Mouse (Mus musculus) layer of hippocampus, adult 2 months (tissue): ENCODE data around the gene Setd3. TPM values are rescaled to one million over a fixed set of nuclear protein-coding genes. Genes with fewer than 3 reads are reported as not detected.

Experiments used
- DNase-seq, 2 experiments: peaks; one replicate each; pipeline ENCODE4 v3.0.0; 2022; ENCODE audit warnings: low spot score in 2 of 2
- H3K27ac ChIP-seq: fragments of 200-600 bp; 2 replicates; pipeline ENCODE4 v1.8.1; 2022
- H3K4me3 ChIP-seq: fragments of 200-600 bp; 2 replicates; pipeline ENCODE4 v1.8.1; 2022; ENCODE audit warnings: mild to moderate bottlenecking
- CTCF ChIP-seq: fragments of 200-600 bp; conservative IDR thresholded peaks from 2 replicates; pipeline ENCODE4 v1.8.1; 2022; ENCODE audit warnings: antibody characterized with exemption, mild to moderate bottlenecking, moderate library complexity
- total RNA-seq, 2 experiments: library from RNA; stranded (reverse); gene quantifications; 2 replicates each; pipeline ENCODE4 v1.2.3; 2021

The Setd3 gene
- total RNA-seq, 2 experiments from 2014 or later: 148 to 154 TPM

DNA sequence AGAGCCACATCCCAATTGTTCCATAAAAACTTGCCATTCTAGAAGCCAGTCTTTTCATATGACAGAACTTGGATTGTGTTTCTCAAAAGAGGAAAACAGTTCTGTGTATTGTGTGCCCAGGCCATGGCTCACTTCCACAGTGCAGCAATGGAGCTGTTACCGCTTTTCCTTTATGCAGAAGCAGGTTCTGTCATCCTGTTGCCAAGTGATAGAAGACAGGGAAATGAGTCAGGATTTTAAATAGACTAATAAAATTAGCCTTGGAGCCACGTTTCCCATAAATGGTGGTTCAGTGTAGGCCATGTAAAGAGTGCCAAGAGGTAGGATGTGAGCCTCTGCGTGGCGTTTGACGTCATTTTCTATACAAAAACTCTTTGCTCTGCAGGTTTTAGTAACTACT, 14.8 kb upstream of the Setd3 start:
- Histone ChIP-seq H3K27ac (peak overlapping the region; percentile 87), H3K4me3 (no peak overlapping the region)
- TF ChIP-seq CTCF: no peak
- peak; percentile 41 to 71 for DNase-seq

DNA sequence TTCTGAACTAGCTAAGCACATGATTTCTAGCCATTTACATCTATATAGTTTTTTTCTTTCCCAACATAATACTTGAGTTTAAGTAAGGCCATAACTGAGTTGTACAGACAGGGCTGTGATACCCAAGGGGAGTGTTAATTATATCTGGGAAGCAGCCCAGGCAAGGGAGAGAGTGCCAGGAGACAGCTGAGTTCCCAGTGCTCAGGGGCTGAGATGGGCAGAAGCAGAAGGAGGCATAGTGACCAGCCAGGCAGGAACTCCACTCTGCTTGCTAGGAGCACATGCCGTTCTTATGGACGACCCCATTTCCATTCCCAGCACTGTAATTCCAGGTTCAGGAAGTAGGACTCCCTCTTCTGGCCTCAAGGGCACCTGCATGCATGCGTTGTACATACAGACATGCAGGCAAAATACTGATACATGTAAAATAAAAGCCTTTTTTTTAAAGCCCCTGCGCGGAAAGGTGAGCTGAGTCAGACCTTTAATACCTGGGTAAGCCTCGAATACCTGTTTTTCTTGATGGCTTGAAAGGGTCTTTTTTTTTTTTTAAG, 8.5 kb upstream of the Setd3 start:
- TF ChIP-seq CTCF: peak; percentile 48
- Histone ChIP-seq H3K4me3 (no peak overlapping the region), H3K27ac (no peak overlapping the region)
- no peak for DNase-seq

DNA sequence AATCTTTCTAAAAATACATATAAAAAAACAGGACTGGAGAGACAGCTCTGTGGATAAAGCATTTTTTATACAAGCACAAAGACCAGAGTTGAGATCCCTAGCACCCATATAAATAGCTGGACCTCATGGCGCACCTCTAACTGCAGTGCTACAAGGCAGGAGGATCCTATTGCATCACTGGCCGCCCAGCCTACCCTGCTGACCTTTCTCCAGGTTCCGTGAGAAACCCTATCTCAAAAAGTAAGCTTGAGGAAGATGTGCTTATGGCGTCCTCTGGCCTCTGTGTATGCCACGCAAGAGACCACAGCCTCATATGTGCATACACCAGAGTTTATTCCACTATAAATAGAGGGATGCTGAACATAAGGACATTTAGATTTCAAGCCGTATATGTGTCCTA, 2.6 kb upstream of the Setd3 start:
- no peak for DNase-seq
- no peak for TF ChIP-seq CTCF
- Histone ChIP-seq H3K27ac (no peak overlapping the region), H3K4me3 (no peak overlapping the region)

DNA sequence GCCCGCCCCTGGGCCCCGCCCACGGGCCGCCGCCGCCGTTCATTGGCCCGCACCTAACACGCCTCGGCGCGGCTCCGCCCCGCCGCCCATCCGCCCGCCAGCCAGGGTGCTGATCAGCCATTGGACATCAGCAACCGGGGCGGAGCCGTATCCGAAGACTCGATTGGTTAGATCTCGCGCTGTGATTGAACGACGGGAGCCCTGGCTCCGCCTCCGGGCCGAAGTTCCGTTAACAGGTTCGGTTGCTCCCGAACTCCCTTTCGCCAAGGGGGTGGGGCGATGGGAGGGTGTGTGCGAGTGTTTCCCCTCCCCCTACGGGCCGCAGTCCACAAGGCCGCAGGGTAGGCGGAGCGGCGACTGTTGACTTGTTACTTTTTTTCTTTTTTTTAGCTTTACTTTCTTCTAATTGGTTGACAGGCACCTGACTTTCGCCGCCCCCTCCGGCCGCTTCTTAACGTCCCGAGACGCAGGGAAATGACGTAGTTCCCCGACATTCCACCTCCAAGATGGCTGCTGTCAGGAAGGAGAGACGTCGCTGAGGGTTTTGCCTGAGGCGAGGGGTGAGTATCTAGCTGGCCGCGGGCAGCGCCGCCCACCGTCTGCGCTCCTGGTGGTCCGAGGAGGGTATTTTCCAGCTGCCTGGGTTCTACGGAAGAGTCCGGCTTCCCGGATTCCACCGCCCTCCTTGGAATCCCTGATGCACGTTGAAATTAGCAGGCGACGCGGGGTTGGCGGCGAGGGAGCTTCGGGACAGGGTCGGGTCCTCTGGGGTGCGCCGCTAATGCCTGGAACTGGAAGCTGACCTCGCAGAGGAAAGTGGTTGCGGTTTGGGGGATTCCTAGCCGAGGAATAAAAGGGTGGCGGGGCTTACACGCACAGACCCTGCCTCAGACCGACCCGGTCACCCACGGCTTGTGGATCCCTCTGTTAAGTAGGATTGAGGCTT, 480 bp upstream of the Setd3 start, which contains the start of gene Ccnk:
Ccnk (plus strand) TSS at position 259 of the 946 bp plus-strand sequence.
- Histone ChIP-seq H3K27ac (peak within 1 kb of the TSS; percentile 94), H3K4me3 (peak within 1 kb of the TSS; percentile 93)
- peak; percentile 96 to 99 for DNase-seq
- peak; percentile 52 for TF ChIP-seq CTCF

DNA sequence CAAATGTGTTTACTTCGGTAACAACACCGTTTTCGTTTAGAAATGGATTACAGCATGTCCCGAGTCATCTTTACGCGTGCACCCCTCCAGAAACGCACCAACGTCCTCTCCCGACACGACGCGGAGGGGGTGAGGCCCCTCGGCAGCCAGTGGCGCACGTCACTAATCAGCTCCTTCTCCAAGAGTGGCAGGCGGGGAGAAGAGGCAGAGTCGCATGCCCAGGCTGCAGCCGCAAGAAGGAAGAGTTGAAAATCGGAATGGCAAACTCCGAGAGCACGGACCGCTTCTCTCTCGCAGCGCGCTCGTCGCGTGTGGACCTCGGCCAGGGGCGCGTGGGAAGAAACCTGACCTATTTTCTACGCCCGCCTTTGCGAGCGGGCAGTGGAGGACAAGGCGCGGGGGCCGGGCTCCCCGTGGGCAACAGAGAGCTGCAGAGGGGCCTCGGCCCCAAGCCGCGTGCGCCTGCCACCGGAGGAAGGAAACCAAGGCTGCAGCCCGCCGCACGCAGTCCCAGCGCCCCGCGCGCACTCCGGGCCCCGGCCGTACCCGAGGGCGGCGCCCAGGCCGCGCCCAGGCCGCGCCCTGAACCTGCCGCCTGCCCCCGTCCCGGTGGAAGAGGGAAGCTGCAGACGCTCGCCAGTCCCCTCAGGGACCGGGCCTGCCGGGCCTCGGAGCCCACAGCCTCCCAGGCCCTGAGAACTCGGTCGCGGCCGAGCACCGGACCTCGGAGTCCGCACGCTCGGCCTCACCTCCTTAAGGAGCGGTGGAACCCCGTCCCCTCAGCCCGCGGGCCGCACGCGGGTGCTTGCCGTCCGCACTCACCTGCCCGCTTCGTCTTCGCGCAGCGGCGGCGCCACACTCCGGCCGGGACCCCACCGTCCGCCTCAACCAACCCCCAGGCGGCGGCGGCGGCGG, 526 bp downstream of the Setd3 start:
- Histone ChIP-seq H3K27ac (peak overlapping the region; percentile 94), H3K4me3 (peak overlapping the region; percentile 88)
- no peak; the same call in 1 of the 2 replicates for TF ChIP-seq CTCF
- DNase-seq: peak; percentile 59 to 66

DNA sequence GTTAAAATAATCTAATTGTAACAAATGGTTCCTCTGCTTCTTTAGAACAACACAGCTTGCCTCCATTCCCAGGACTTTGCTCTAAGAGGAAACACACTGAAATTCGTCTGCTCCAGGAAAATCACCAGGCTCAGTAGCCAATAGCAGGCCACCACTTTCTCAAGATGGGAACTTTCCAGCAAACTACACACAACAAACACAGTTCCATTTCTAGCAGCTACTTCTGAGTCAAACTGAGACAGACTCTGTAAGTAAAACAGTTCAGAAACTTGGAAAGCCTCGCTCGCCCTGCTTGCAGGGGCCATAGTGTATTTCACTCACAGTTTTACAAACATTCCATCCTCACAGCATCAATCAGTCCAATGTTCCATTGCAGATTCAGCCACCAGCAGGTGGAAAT, 2.7 kb downstream of the Setd3 start:
- Histone ChIP-seq H3K4me3 (no peak overlapping the region), H3K27ac (no peak overlapping the region)
- no peak for TF ChIP-seq CTCF
- no peak for DNase-seq

DNA sequence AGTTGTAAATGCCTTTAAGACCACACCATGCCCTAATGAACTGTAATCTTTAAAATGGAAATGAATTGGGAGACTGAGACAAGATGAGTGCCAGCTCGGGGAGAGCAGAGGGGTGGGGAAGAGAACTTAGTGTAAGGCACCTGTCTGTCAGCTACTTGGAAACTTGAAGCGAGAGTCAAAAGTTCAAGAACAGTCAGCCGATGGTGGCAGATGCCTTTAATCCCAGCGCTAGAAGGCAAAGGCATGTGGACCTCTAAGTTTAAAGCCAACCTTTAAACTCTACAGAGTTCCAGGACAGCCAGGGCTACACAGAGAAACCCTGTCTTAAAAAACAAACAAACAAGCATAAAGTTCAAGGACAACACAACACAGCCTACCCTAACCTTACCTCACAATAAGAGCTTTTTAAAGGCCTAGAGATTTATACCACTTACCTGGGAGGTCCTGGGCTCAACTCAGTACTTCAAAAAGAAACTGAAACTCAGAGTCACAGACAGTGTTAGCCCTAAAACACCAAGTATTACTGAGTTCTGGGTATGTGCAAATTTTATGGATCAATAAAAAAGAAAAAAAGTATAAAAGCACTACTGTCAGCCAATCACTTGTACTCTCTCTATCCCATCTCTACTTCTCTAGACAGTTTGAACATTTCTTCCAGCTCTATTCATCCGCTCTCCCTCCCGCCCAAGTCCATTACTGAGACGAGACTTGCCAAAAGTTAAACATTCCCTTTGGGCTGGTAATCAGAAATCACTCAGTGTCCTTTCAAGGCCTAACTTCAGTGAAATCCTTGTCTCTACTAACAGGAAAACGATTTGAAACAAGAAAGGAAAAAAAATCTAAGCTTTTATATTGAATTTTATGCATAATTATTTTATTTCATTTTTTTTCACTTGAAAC, 4.3 kb downstream of the Setd3 start:
- no peak for TF ChIP-seq CTCF
- H3K27ac ChIP-seq: no peak overlapping the region
- DNase-seq: no peak
- no peak overlapping the region for H3K4me3 ChIP-seq

DNA sequence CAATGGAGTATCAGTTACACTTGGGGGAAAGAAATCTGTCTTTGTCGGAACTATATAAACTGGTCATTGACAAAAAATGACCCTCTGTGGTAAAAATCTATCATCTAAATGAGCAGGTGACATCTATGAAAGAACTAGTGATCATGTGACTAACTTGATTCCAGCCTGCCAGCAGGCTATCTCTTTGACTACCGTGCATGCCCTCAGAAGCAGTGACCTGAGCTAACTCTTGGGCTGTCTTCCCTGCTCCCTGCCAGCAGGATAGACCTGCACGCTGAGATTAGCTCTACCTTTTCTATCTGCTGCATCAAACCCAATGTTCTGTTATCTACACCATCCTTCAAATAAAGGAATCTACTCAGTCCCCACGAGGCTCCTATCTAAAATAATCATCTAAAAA, 6.5 kb downstream of the Setd3 start:
- no peak overlapping the region for H3K4me3 ChIP-seq
- no peak overlapping the region for H3K27ac ChIP-seq
- no peak for TF ChIP-seq CTCF
- DNase-seq: no peak

DNA sequence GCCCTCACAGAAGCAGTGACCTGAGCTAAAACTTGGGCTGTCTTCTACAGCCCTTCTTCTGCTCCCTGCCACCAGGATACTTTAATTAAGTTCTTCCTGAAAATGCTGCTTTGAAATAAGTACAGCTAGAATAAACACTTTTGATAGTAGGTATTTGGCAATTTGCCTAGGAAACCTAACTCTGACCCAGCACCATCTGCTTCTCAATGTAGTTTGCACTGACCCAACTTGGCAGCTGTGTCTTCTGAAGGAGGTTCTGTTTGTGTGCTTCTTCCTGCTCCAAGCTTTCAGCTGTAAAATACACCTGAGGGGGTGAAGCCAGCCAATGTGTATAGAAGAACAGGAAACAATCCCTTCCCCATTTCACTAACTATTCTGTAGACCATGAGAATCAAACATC, 7.8 kb downstream of the Setd3 start:
- H3K27ac ChIP-seq: no peak overlapping the region
- TF ChIP-seq CTCF: no peak
- no peak overlapping the region for H3K4me3 ChIP-seq
- no peak for DNase-seq

DNA sequence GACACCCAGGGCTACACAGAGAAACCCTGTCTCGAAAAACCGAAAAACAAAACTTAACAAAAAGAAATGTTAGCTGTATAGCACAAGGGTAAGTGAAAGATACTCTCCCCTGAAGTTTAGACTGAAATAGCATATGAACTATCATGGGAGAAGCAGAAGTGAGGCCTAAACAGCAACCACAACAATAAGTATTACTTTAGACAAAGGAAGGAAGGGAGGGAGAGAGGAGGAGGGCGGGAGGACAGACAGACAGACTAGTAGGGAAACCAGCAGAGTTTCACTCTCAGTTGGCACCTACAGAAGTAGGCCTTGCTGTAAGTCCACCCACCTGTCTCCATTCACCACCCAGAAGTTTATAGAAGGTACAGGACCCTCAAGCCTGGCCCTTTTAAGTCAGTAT, 8.6 kb downstream of the Setd3 start:
- no peak for TF ChIP-seq CTCF
- Histone ChIP-seq H3K4me3 (no peak overlapping the region), H3K27ac (no peak overlapping the region)
- DNase-seq: no peak

DNA sequence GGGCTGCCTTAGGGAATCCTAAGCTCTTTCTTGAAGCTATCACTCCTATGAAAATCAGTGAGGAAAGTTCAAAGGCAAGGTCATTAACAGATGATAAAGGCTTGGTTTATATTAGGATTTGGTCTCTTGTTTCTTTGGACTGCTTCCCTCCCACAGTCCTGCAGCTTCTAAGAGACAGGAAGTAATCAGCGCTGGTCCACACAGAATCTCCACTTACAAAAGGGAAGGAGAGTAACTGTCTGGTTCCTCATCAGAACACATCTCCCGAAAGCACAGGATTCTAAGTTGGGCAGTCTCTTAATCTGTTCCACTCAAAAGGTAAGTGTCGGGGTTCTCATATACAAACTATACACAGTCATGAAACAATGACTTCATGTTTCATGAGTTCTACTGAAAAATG, 10.2 kb downstream of the Setd3 start:
- Histone ChIP-seq H3K4me3 (no peak overlapping the region), H3K27ac (no peak overlapping the region)
- no peak for DNase-seq
- no peak for TF ChIP-seq CTCF

DNA sequence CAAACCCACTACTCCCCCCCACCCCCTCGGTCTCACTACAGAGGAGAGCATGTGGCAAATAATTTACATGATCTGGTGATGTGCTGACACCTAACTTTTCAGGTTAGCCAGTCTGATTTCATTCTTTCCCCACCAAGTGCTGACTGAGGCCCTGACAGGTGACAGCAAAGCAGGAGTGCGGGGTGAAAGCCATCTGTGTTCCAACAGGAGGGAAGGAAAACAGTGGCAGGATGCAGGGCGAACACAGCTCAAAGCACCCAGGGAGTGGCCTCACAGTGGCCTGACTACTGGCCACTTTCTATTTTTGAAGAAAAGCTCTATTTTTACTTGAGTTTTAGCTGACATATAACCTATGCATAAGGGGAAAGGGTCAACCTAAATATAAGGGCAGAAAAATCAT, 15.4 kb downstream of the Setd3 start:
- TF ChIP-seq CTCF: no peak
- no peak overlapping the region for H3K27ac ChIP-seq
- H3K4me3 ChIP-seq: no peak overlapping the region
- no peak for DNase-seq
